Mouse (Mus musculus): ENCODE measurements around the gene Rgs3.

Rgs3 gene

DNA sequence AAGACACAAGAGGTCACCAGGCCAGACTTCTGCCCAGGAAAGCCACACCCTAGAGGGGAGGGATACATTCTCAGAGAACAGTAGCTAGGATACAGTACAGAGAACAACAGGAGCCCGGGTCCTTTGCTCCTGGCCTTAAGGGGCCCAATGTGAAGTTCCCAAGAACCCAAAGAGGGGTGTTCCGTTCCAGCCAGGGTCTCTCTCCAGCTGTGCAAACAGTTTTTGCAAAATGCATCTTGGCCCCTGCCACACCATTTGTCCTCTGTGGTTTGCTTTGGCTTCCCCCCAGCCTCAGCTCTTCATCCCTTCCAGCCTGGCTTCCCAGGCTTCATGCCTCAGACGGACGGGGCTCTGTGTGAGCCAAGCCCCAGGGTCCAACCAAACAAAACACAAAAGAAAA is 44.4 kb downstream of the Rgs3 start:
- intact Hi-C loops (cut with DNase I): no loop called here

- intact Hi-C loops (cut with DNase I): no loop called here
These were observed 46.4 kb downstream of the Rgs3 start for GRCm38 (mm10) chr4:62605856-62606541.

GRCm38 (mm10) chr4:62606542-62606882 is 46.9 kb downstream of the Rgs3 start:
- intact Hi-C loops (cut with DNase I): no loop called here

GRCm38 (mm10) chr4:62606905-62607304 is 47.3 kb downstream of the Rgs3 start:
- intact Hi-C loops (cut with DNase I): no loop called here

DNA sequence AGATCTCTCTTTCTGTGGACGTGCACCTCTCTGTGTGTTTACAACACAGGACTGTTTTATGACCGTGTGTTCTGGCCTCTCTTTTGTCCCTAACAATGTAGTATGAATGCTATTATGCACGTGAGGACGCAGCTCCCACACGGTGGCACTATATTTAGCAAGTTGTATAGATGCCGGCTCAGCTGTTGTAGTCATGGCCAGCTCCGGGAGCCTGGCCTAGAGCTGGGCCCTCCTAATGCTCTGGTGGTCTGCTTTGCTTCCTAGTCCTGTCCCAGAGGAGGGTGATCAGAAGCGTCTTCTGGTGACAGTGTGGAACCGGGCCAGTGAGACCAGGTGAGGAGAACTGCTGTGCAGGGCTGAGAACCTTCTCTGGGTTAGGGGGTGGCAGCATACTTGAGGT is 47.7 kb downstream of the Rgs3 start:
- intact Hi-C loops (cut with DNase I): no loop called here

DNA sequence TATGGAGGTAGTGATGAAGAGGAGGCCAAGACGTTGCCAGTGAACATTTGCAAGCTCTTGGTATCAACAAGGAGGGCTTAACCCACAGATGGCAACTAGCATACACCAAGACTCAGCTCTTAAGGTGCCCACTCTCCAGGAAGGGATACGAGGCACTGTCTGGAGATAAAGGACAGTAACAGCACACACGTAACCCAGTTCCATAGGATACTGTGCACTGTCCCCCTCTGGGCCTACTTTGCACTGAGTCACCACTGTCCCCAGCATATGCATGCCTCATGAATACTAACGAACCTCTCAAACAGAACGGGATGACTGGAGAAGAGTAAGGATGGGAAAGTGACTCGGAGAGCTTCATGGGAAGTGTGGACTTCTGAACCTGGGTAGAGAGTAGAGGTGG is 48.2 kb downstream of the Rgs3 start:
- intact Hi-C loops (cut with DNase I): no loop called here

DNA sequence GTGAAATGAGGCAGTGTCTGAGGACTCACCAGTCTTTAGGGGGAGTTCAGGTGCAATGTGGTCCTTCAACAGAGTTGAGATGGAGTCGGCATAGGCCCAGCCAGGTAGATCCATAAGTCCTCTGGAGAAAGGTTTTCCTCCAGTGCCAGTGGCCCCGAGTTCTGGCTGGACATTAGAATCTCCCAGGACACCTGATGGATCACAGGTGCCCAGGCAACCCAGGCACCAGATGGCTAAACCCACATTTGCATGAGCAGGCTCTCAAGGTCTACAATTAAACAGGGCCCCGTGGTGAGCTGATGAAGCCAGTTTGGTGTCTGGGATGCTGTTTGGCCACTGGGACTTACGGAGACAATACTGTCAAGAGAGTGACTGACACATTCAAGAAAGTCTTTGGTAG is 49.7 kb downstream of the Rgs3 start:
- intact Hi-C loops (cut with DNase I): no loop called here

- intact Hi-C loops (cut with DNase I): no loop called here
These were observed 50.6 kb downstream of the Rgs3 start for GRCm38 (mm10) chr4:62610142-62610675.

GRCm38 (mm10) chr4:62612601-62613501 is 53.2 kb downstream of the Rgs3 start:
- intact Hi-C loops (cut with DNase I): no loop called here

- intact Hi-C loops (cut with DNase I): no loop called here
These were observed 54.2 kb downstream of the Rgs3 start for GRCm38 (mm10) chr4:62613646-62614365.

DNA sequence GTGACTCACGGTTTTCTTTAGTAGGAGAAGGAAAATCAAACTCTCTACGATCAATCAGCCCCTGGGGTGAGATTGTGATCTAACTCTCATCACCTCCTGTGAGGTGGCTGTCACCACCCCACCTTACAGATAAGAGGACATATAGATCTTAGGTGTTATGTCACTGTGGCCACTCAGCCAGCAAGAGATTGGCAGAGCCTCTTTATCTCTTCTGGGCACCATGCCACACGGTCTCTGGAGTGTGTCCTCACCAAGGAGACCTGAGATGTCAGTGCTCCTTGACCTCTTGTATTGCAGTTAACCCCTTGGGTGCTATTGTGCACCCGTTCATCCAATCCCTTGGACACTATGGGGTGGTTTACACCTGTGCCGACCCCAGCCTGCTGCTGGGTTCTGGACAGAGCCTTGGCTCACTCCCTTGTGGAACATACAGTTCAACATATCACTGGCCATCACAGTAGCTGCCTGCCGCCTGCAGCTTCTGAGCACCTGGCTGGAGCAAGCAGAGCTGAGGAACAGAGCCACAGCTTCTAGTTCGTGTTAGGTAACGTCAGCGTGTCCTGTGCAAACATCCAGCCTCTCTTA is 58.3 kb downstream of the Rgs3 start:
- intact Hi-C loops (cut with DNase I): no loop called here

DNA sequence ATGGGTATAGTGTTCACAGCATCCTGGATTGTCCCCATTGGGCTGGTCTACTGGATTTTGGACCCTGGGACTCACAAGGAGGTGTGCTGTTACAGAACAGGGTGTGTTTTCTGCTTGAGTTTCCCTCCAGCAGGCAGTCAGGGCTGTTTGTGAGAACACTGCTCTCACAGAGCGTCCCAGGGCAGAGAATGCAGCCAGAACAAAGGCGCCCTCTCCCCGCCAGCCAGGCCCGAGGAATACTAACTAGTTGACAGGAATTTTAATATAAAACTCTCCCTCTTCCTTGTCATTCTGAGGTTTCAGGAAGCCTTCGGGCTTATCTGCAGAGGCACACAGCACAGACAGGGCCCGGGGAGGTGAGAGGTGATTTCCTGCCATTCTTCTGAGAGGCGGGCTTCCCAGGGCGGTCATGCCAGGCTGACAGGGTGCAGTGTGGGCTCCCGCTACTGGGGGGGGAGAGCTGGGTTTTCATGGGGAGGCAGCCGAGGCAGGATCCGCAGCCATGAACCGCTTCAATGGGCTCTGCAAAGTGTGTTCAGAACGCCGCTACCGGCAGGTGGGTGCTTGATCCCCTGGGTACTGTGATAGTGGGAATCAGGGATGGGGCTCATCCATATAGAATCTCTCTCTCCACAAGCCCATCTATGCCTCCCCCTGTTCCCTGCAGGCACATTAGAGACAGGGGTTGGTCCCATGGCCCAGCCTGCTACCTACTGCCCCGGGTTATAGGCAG is 59.8 kb downstream of the Rgs3 start:
- intact Hi-C loops (cut with DNase I): no loop called here

DNA sequence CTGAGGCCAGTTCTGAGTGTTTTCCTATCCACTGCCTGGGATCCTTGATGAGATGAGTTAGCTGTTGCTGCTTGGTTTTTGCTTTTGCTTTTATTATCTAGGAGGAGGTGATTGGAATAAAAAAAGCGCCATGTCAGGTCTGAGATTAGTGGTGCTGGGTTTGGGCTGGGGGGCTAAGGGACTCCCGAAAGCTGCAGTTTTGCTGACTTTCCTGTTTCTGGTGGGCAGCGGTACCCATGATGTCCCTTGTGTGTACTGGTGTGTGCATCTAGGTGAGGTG is 60.3 kb downstream of the Rgs3 start:
- intact Hi-C loops (cut with DNase I): no loop called here

DNA sequence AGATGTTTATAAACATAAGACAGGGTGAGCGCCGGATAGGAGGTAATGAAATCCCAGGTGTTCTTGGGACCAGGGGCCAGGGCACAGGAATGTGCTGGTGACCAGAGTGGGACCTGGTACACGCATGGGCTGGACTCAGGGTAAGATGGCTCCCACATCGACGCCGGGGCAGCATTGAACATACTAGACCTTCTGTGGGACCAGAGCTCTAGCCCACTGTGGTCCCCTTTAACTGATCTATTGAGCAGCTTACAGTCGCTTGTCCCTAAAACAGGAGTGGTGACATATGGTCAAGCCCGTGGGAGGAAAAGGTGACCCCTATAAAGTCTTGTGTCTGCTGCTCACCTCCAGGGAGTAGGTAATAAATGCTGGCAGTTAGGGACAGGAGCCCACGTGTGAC is 61.5 kb downstream of the Rgs3 start:
- intact Hi-C loops (cut with DNase I): no loop called here

DNA sequence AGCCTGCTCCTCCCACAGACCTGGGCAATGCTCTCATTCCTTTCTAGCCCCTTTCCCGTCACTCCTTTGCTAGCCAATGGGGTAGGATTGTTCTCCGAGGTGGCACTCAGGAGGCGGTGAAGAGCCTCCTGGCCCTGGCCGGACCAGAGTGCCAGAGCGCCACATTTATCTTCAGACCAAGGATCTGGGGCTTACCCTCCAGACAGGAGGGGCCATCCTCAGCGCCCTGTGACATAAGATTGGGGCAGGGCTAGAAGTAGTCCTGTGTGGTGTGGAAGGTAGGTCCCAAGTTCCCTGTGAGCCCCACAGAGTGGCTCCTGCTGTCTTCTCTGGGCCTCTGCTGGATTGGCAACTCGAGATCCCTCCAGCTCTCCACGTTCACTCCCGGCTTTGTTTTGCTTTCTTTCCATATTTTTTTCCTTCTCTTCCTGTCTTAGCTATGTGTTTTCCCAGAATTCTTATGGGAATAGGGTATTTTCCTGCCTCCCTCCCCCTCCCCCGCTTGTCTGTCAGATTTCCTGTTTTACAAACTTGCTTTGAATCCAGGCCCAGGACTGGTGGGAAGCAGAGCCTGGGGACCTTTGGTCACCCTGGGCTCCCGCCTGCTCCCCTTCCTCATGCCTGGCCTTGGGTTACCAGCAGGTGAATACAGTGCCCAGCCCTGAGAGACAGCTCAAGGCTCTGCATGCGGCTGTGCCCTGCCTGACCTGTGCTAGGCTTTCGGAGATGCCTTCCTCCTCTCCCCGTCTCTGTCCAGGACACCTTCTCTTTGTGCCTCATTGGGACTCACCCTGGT is 62.4 kb downstream of the Rgs3 start:
- intact Hi-C loops (cut with DNase I): no loop called here

- intact Hi-C loops (cut with DNase I): no loop called here
These were observed 63.8 kb downstream of the Rgs3 start for GRCm38 (mm10) chr4:62623251-62624015.

GRCm38 (mm10) chr4:62624679-62625450 is 65.2 kb downstream of the Rgs3 start:
- intact Hi-C loops (cut with DNase I): no loop called here

GRCm38 (mm10) chr4:62625451-62626061 is 65.9 kb downstream of the Rgs3 start:
- intact Hi-C loops (cut with DNase I): no loop called here
